Comparison of ENCODE assay signal across 8 mouse cellular contexts in genomic region chr1:36273288-36273687, GRCm38 (mm10). TPM values are rescaled to one million over a fixed set of nuclear protein-coding genes. Genes with fewer than 3 reads are reported as not detected.
DNase-seq lines count a peak whose midpoint lies in the region; ATAC-seq and TF ChIP-seq lines count a peak whose summit lies in the region.

No protein-coding gene starts in this region.

- H3K9ac ChIP-seq in limb, embryonic 14.5 days (ENCODE audit: low read depth, low read length, severe bottlenecking) = 0 out of 2 replicates have a peak overlapping the region, but pooled peaks have one; percentile 28
- no peak overlapping the region for H3K9ac ChIP-seq in midbrain, embryonic 11.5 days (ENCODE audit: low read length)

- no peak overlapping the region for H3K4me3 ChIP-seq in limb, embryonic 14.5 days (replicated peaks; ENCODE audit: low read length)
- no peak overlapping the region for H3K4me3 ChIP-seq in midbrain, embryonic 11.5 days (ENCODE audit: low read depth, low read length)

- no peak for TF ChIP-seq POLR2A in limb, embryonic 14.5 days (IDR thresholded peaks at IDR 0.05; ENCODE audit: borderline replicate concordance, extremely low read depth, insufficient read depth, insufficient read length)

- peaks cover 6% of the 10 kb centered on the region for H3K4me1 ChIP-seq in limb, embryonic 14.5 days (ENCODE audit: control insufficient read depth, insufficient read depth, low read length)
- H3K4me1 ChIP-seq in midbrain, embryonic 11.5 days (ENCODE audit: control insufficient read depth, insufficient read depth, low read length) = no peaks in the 10 kb centered on the region; the same call in 1 of the 2 replicates

- peak; percentile 78 for DNase-seq in adrenal gland, postnatal 14 days
- peak; percentile 40 to 53 for DNase-seq in heart, postnatal 14 days
- no peak for DNase-seq in limb, embryonic 14.5 days (ENCODE audit: low spot score)
- no peak for DNase-seq in midbrain, embryonic 11.5 days (ENCODE audit: low spot score, missing footprints)
- DNase-seq in thymus, postnatal 14 days = no peak
- no peak for DNase-seq in gastrocnemius, postnatal 4 days (ENCODE audit: low spot score in 2 of 2)

- peaks cover 9% of the 10 kb centered on the region; the same call in 1 of the 2 replicates for H3K27me3 ChIP-seq in limb, embryonic 14.5 days (ENCODE audit: control insufficient read depth, insufficient read depth, low read length)
- H3K27me3 ChIP-seq in midbrain, embryonic 11.5 days (ENCODE audit: control insufficient read depth, insufficient read depth, low read length) = peaks cover 7% of the 10 kb centered on the region

- 12% methylated on average over 9 of the region's 9 CpGs for WGBS in limb, embryonic 14.5 days
- 56% methylated on average over 9 of the region's 9 CpGs for WGBS in midbrain, embryonic 11.5 days

- H3K36me3 ChIP-seq in limb, embryonic 14.5 days (ENCODE audit: control insufficient read depth, insufficient read depth, low read length) = no peaks in the 10 kb centered on the region
- no peaks in the 10 kb centered on the region for H3K36me3 ChIP-seq in midbrain, embryonic 11.5 days (ENCODE audit: control insufficient read depth, insufficient read depth, low read length)

- intact Hi-C loops in heart, postnatal 14 days (cut with DNase I) = loop anchor here (1.0 kb wide), 1 partner anchor 18 kb away; no protein-coding TSS in a partner anchor

- H3K9me3 ChIP-seq in limb, embryonic 14.5 days (ENCODE audit: control insufficient read depth, low read length) = no peaks in the 10 kb centered on the region
- no peaks in the 10 kb centered on the region for H3K9me3 ChIP-seq in midbrain, embryonic 11.5 days (ENCODE audit: control insufficient read depth, low read length)

- H3K4me2 ChIP-seq in limb, embryonic 14.5 days (replicated peaks; ENCODE audit: low read depth, low read length, severe bottlenecking) = no peak overlapping the region
- H3K4me2 ChIP-seq in midbrain, embryonic 11.5 days = no peak overlapping the region

- peak; percentile 74 for ATAC-seq in CD4-positive, CD25-positive, alpha-beta regulatory T cell, adult 4 months
- ATAC-seq in limb, embryonic 14.5 days (ENCODE audit: low FRiP score, low read depth) = no peak
- peak; percentile 72 for ATAC-seq in monocyte, adult 5-6 weeks (replicated peaks; ENCODE audit: insufficient number of reproducible peaks, low FRiP score, low TSS enrichment, poor library complexity, severe bottlenecking)
- no peak for ATAC-seq in midbrain, embryonic 11.5 days (ENCODE audit: low FRiP score)

- no peak overlapping the region for H3K27ac ChIP-seq in limb, embryonic 14.5 days (replicated peaks; ENCODE audit: low read depth, low read length)
- no peak overlapping the region for H3K27ac ChIP-seq in midbrain, embryonic 11.5 days (ENCODE audit: low read depth, low read length)

RNA-seq across cellular contexts. Expression of gene Neurl3, which starts 1.2 kb away (rescaled TPM):
- polyA plus RNA-seq in CD4-positive, CD25-positive, alpha-beta regulatory T cell, adult 4 months (2017; shearing (Covaris generic)) = 100 to 1,000 TPM in 1 of 2 experiments, 10 to 100 TPM in 1; 62.4 to 137 TPM
- total RNA-seq in adrenal gland, postnatal 14 days (2021) = 4.0 and 5.8 TPM in 2 replicates
- 1 to 10 TPM; 2.6 to 2.9 TPM for total RNA-seq in heart, postnatal 14 days (2021)
- polyA plus RNA-seq in limb, embryonic 14.5 days (2012; rRNA removed) = 3.0 and 3.7 TPM in 2 replicates
- polyA plus RNA-seq in limb, embryonic 14.5 days (2014; fragmentation: Nextera tagmentation; extraction: Ambion mirVana) = 1.8 and 1.9 TPM in 2 replicates
- total RNA-seq in monocyte, adult 5-6 weeks (2017) = 315 to 366 TPM (median 360 TPM) in 3 replicates
- 0.33 and 0.57 TPM in 2 replicates for polyA plus RNA-seq in midbrain, embryonic 11.5 days (2014; fragmentation: Nextera tagmentation; extraction: Ambion mirVana)
- 1 to 10 TPM; 2.8 to 2.9 TPM for total RNA-seq in gastrocnemius, postnatal 4 days (2021)

RNA-seq across cellular contexts. Expression of gene Uggt1, which starts 28.8 kb away (rescaled TPM):
- polyA plus RNA-seq in CD4-positive, CD25-positive, alpha-beta regulatory T cell, adult 4 months (2017; shearing (Covaris generic)) = 10 to 100 TPM; 22.7 to 26.5 TPM
- total RNA-seq in adrenal gland, postnatal 14 days (2021) = 42.8 and 45.7 TPM in 2 replicates
- 10 to 100 TPM; 26.5 to 30.9 TPM for total RNA-seq in heart, postnatal 14 days (2021)
- polyA plus RNA-seq in limb, embryonic 14.5 days (2012; rRNA removed) = 28.2 and 30.8 TPM in 2 replicates
- 72.0 and 74.3 TPM in 2 replicates for polyA plus RNA-seq in limb, embryonic 14.5 days (2014; fragmentation: Nextera tagmentation; extraction: Ambion mirVana)
- 91.2 to 135 TPM (median 106 TPM) in 3 replicates for total RNA-seq in monocyte, adult 5-6 weeks (2017)
- polyA plus RNA-seq in midbrain, embryonic 11.5 days (2014; fragmentation: Nextera tagmentation; extraction: Ambion mirVana) = 80.7 and 83.0 TPM in 2 replicates
- total RNA-seq in gastrocnemius, postnatal 4 days (2021) = 10 to 100 TPM; 38.4 to 40.3 TPM

RNA-seq across cellular contexts. Expression of gene Arid5a, which starts 34.2 kb away (rescaled TPM):
- polyA plus RNA-seq in CD4-positive, CD25-positive, alpha-beta regulatory T cell, adult 4 months (2017; shearing (Covaris generic)) = 100 to 1,000 TPM in 1 of 2 experiments, 10 to 100 TPM in 1; 92.4 to 160 TPM
- total RNA-seq in adrenal gland, postnatal 14 days (2021) = 6.0 and 10.6 TPM in 2 replicates
- total RNA-seq in heart, postnatal 14 days (2021) = 10 to 100 TPM in 1 of 2 experiments, 1 to 10 TPM in 1; 9.1 to 11.4 TPM
- 7.1 and 9.1 TPM in 2 replicates for polyA plus RNA-seq in limb, embryonic 14.5 days (2012; rRNA removed)
- polyA plus RNA-seq in limb, embryonic 14.5 days (2014; fragmentation: Nextera tagmentation; extraction: Ambion mirVana) = 8.0 and 9.6 TPM in 2 replicates
- total RNA-seq in monocyte, adult 5-6 weeks (2017) = 47.3 to 80.2 TPM (median 65.0 TPM) in 3 replicates
- 1.8 and 2.0 TPM in 2 replicates for polyA plus RNA-seq in midbrain, embryonic 11.5 days (2014; fragmentation: Nextera tagmentation; extraction: Ambion mirVana)
- total RNA-seq in gastrocnemius, postnatal 4 days (2021) = 10 to 100 TPM; 17.7 to 18.9 TPM

Comparison
In these comparisons a context has a peak if more than half of its experiments do, and no peak if none do; other contexts are left out.
1. ATAC-seq: peak in CD4-positive, CD25-positive, alpha-beta regulatory T cell, adult 4 months (single experiment) and monocyte, adult 5-6 weeks (single experiment); none in limb, embryonic 14.5 days (single experiment) and midbrain, embryonic 11.5 days (single experiment).
2. DNase-seq: peak in adrenal gland, postnatal 14 days (single experiment) and heart, postnatal 14 days (2 of 2); none in limb, embryonic 14.5 days (single experiment), midbrain, embryonic 11.5 days (single experiment), thymus, postnatal 14 days (single experiment) and gastrocnemius, postnatal 4 days (0 of 2).
3. RNA of gene Neurl3, which starts 1.2 kb away (total RNA-seq): 315 to 366 TPM in monocyte, adult 5-6 weeks; 4.0 to 5.8 TPM in adrenal gland, postnatal 14 days, 2.6 to 2.9 TPM in heart, postnatal 14 days and 2.8 to 2.9 TPM in gastrocnemius, postnatal 4 days; every median in the first group is over 10 times any median in the second.